Mouse (Mus musculus): ENCODE results near the gene Cdc26. TPM values are rescaled to one million over a fixed set of nuclear protein-coding genes. Genes with fewer than 3 reads are reported as not detected.

Gene Cdc26
- polyA plus RNA-seq (2012; ENCODE audit: insufficient read depth, insufficient read length, low replicate concordance, missing spikeins) = not detected in 2 replicates

DNA sequence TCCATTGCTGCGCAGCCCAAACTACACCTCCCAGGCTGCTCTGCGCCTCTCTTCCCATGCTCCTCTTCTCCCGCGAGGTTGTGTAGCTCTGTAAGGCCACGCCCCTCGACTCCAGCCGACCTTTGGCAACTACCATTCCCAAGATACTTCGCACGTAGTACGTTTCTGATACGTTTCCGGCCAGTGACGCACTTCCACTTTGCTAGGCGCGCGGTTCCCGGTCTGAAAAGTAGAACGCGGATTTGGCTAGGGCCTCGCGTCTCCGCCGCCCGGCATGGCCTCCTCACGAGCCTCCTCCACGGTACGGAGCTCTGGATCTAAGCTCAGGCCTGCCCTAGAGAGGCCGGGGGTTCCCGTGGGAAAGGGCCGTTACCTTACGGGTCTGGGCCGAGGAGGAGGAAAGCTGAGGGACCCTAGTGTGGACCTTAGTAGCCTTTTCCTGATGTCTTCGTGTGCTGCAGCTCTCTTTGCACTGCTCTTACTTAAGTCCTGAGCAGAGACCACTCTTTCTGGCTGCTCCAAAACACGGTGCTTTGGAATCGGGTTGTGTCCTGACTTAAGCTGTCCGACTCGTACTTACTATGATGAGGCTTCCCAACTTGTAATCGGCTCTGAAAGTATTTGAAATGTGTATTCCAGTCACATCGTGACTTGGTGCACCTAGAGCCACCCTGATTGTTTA lies at the start of gene Cdc26, which contains the start of gene Prpf4:
Gene Cdc26, minus strand, starts transcription at position 42 of the 682 bp plus-strand sequence.
Gene Prpf4, plus strand, starts transcription at position 197 of the 682 bp plus-strand sequence.
- TF ChIP-seq POLR2A (IDR thresholded peaks at IDR 0.05; ENCODE audit: insufficient read depth, low read depth, low read length) (peak; percentile 43; the same call in 1 of the 2 replicates), CTCF (IDR thresholded peaks at IDR 0.05; ENCODE audit: insufficient read depth, low read depth, low read length) (no peak)
- peak within 1 kb of the TSS; percentile 94 for H3K4me3 ChIP-seq (ENCODE audit: insufficient read depth, low read depth, low read length)
- WGBS = under 1% methylated on average over 39 of the region's 39 CpGs
- peak within 1 kb of the TSS; percentile 77 for H3K27ac ChIP-seq (ENCODE audit: insufficient read depth, low read depth, low read length)
- peaks cover 10% of the 10 kb centered on the region for H3K4me1 ChIP-seq (ENCODE audit: control insufficient read depth, insufficient read depth, low read length)

DNA sequence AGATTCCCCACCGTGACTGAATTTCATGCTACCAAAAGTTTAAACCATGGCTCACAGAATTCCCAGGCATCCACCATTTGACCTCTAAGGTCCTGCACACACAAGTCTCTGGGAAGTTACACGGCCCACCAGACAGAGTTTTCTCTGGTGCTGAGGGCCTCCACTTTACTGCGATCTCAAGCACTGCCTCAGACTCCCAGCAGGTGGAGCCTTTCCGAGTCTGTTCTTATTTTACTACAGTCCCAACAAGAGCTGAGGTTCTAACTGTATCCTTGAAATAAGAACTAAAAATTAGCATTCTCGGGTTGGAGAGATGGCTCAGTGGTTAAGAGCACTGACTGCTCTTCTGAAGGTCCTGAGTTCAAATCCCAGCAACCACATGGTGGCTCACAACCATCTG lies 46.6 kb upstream of the Cdc26 start:
- 49% methylated on average over 5 of the region's 5 CpGs for WGBS
- no peak overlapping the region for H3K4me3 ChIP-seq (ENCODE audit: insufficient read depth, low read depth, low read length)
- TF ChIP-seq POLR2A (IDR thresholded peaks at IDR 0.05; ENCODE audit: insufficient read depth, low read depth, low read length) (no peak), CTCF (IDR thresholded peaks at IDR 0.05; ENCODE audit: insufficient read depth, low read depth, low read length) (peak; percentile 37; the same call in 1 of the 2 replicates)
- H3K4me1 ChIP-seq (ENCODE audit: control insufficient read depth, insufficient read depth, low read length) = no peaks in the 10 kb centered on the region
- no peak overlapping the region for H3K27ac ChIP-seq (ENCODE audit: insufficient read depth, low read depth, low read length)

DNA sequence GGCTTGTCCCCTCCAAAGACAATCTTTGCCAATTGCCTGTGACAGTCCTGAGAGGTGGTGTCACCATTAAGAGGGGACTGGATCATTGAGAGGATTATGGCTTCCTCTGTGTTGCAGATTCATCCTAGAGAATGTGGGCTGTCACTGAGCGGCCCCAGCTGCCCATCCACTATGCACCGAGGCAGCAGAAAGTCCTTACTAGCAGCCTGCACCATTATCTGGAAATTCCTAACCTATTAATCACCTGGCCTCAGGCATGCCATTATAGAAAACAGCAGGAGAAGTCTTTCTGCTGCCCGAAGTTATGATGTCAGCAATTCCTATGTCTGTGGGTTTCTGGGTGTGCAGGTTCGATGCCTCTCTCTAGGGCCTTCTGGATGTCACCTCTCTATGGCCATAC lies 32.5 kb upstream of the Cdc26 start:
- Histone ChIP-seq H3K4me1 (ENCODE audit: control insufficient read depth, insufficient read depth, low read length) (no peaks in the 10 kb centered on the region), H3K27ac (ENCODE audit: insufficient read depth, low read depth, low read length) (no peak overlapping the region), H3K4me3 (ENCODE audit: insufficient read depth, low read depth, low read length) (no peak overlapping the region)
- WGBS = 81% methylated on average over 4 of the region's 4 CpGs
- TF ChIP-seq CTCF (IDR thresholded peaks at IDR 0.05; ENCODE audit: insufficient read depth, low read depth, low read length) = no peak
- no peak for TF ChIP-seq POLR2A (IDR thresholded peaks at IDR 0.05; ENCODE audit: insufficient read depth, low read depth, low read length)

GRCm38 (mm10) chr4:62440544-62440943 lies 32.1 kb upstream of the Cdc26 start:
- no peak for TF ChIP-seq CTCF (IDR thresholded peaks at IDR 0.05; ENCODE audit: insufficient read depth, low read depth, low read length)
- no peak for TF ChIP-seq POLR2A (IDR thresholded peaks at IDR 0.05; ENCODE audit: insufficient read depth, low read depth, low read length)
- Histone ChIP-seq H3K4me3 (ENCODE audit: insufficient read depth, low read depth, low read length) (no peak overlapping the region), H3K4me1 (ENCODE audit: control insufficient read depth, insufficient read depth, low read length) (no peaks in the 10 kb centered on the region), H3K27ac (ENCODE audit: insufficient read depth, low read depth, low read length) (no peak overlapping the region)
- WGBS = 76% methylated on average over 4 of the region's 4 CpGs

GRCm38 (mm10) chr4:62439793-62440192 lies 31.4 kb upstream of the Cdc26 start:
- TF ChIP-seq POLR2A (IDR thresholded peaks at IDR 0.05; ENCODE audit: insufficient read depth, low read depth, low read length) = no peak
- no peak for TF ChIP-seq CTCF (IDR thresholded peaks at IDR 0.05; ENCODE audit: insufficient read depth, low read depth, low read length)
- H3K4me3 ChIP-seq (ENCODE audit: insufficient read depth, low read depth, low read length) = no peak overlapping the region
- no peak overlapping the region for H3K27ac ChIP-seq (ENCODE audit: insufficient read depth, low read depth, low read length)
- 66% methylated on average over 4 of the region's 4 CpGs for WGBS
- H3K4me1 ChIP-seq (ENCODE audit: control insufficient read depth, insufficient read depth, low read length) = no peaks in the 10 kb centered on the region

DNA sequence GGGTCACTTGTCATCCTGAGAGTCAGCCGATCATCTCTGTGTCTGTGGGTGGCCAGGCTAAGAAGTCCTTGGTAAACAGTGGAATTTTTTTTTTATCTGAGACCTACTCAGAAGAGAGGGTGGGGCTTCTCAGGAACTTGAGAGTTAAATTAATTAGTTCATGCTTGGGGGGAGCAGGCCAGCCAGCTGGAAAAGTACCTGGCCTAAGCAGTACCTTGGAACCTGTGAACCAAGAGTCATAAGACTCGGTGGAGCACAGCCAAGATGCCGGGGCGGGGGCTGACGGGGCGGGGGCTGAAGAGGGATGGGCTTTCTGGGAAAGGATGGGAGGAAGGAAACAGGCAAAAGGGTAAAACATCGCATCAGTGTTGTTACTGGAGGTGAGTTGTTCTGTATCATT lies 29.4 kb upstream of the Cdc26 start:
- no peak overlapping the region for H3K4me3 ChIP-seq (ENCODE audit: insufficient read depth, low read depth, low read length)

DNA sequence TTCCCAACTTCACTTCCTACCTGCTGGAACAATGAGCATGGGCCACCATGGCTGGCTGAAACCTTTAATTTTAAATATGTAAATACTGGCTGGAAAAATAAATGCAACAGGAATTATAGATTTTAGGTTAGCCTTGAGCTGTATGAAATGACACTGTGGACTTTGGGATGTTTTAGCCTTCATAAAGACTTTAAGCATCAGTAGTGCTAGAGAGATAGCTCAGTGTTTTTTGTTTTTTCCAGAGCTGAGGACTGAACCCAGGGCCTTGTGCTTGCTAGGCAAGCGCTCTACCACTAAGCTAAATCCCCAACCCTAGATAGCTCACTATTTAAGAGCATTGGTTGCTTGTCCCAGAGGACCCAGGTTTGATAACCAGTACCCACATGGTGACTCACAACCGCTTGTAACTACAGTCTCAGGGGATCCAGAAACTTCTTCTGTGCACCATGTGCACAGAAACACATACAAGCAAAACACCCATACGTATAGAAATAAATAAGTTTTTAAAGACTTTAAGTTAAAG lies 28.9 kb upstream of the Cdc26 start:
- H3K4me1 ChIP-seq (ENCODE audit: control insufficient read depth, insufficient read depth, low read length) = no peaks in the 10 kb centered on the region
- no peak overlapping the region for H3K4me3 ChIP-seq (ENCODE audit: insufficient read depth, low read depth, low read length)
- TF ChIP-seq POLR2A (IDR thresholded peaks at IDR 0.05; ENCODE audit: insufficient read depth, low read depth, low read length) (no peak), CTCF (IDR thresholded peaks at IDR 0.05; ENCODE audit: insufficient read depth, low read depth, low read length) (no peak)
- no peak overlapping the region for H3K27ac ChIP-seq (ENCODE audit: insufficient read depth, low read depth, low read length)
- 95% methylated on average over 3 of the region's 3 CpGs for WGBS

More for the DNA sequence above, 29.4 kb upstream of the Cdc26 start:
- H3K4me1 ChIP-seq (ENCODE audit: control insufficient read depth, insufficient read depth, low read length) = no peaks in the 10 kb centered on the region
- no peak overlapping the region for H3K27ac ChIP-seq (ENCODE audit: insufficient read depth, low read depth, low read length)
- WGBS = 85% methylated on average over 7 of the region's 7 CpGs
- TF ChIP-seq POLR2A (IDR thresholded peaks at IDR 0.05; ENCODE audit: insufficient read depth, low read depth, low read length) = no peak
- TF ChIP-seq CTCF (IDR thresholded peaks at IDR 0.05; ENCODE audit: insufficient read depth, low read depth, low read length) = no peak

DNA sequence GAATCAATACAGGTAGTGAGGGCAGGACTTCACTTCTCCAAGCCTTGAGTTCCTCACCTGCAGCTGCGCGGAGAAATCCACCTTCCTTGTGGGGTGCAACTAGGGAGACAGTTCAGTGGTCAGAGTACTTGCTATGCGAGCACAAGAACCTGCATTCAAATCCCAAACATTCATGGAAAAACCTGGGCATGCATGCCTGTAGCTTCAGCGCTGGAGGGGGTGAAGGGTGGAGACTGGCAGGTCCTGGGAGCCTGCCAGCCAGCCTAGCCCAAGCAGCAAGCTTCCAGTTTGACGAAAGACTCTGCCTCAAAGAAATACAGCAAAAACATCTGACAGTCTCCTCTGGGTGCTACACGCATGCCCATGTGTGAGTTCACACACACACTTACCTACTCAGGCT lies 26.6 kb upstream of the Cdc26 start, which contains the start of gene Rnf183:
Gene Rnf183, minus strand, starts transcription at position 172 of the 400 bp plus-strand sequence.
- Histone ChIP-seq H3K4me3 (ENCODE audit: insufficient read depth, low read depth, low read length) (no peak within 1 kb of the TSS), H3K27ac (ENCODE audit: insufficient read depth, low read depth, low read length) (no peak within 1 kb of the TSS), H3K4me1 (ENCODE audit: control insufficient read depth, insufficient read depth, low read length) (no peaks in the 10 kb centered on the region)
- TF ChIP-seq POLR2A (IDR thresholded peaks at IDR 0.05; ENCODE audit: insufficient read depth, low read depth, low read length) (no peak), CTCF (IDR thresholded peaks at IDR 0.05; ENCODE audit: insufficient read depth, low read depth, low read length) (no peak)
- 85% methylated on average over 6 of the region's 6 CpGs for WGBS
